Mouse (Mus musculus) forebrain, embryonic 10.5 days (tissue): Measurements from ENCODE around the gene Tecr. TPM values are rescaled to one million over a fixed set of nuclear protein-coding genes. Genes with fewer than 3 reads are reported as not detected.
A peak's percentile ranks its signal among the peaks of the same experiment; 100 is the strongest.

Experiments used
- DNase-seq: peaks from one replicate; pipeline ENCODE4 v3.0.0-alpha.2; 2017; ENCODE audit warnings: low spot score; ENCODE audit errors: extremely low spot score
- H3K27ac ChIP-seq: fragments of 300-500 bp; sonication (generic); 2 replicates; pipeline ENCODE4 v1.5.1; 2016; ENCODE audit warnings: mild to moderate bottlenecking
- H3K27me3 ChIP-seq: fragments of 300-500 bp; sonication (generic); 2 replicates; pipeline ENCODE4 v1.6.1; 2016; ENCODE audit warnings: mild to moderate bottlenecking; ENCODE audit not compliant: poor library complexity, severe bottlenecking
- H3K36me3 ChIP-seq: fragments of 300-500 bp; sonication (generic); replicated peaks from 2 replicates; pipeline ENCODE4 v1.6.1; 2016; ENCODE audit warnings: mild to moderate bottlenecking, moderate library complexity
- H3K4me1 ChIP-seq: fragments of 300-500 bp; sonication (generic); 2 replicates; pipeline ENCODE4 v1.6.1; 2016
- H3K4me3 ChIP-seq: fragments of 300-500 bp; sonication (generic); 2 replicates; pipeline ENCODE4 v1.5.1; 2016; ENCODE audit warnings: mild to moderate bottlenecking, moderate library complexity
- H3K9me3 ChIP-seq: fragments of 300-500 bp; sonication (generic); 2 replicates; pipeline ENCODE4 v1.6.1; 2016; ENCODE audit warnings: mild to moderate bottlenecking, moderate library complexity
- WGBS: fragments of 180-500 bp; shearing (Covaris S2); methylation state at CpG from one replicate; pipeline ENCODE4 v1.1.7; 2016; 5-methylcytosine and 5-hydroxymethylcytosine counted together
- polyA plus RNA-seq: library from polyadenylated mRNA; unstranded; fragments of >200 nt; fragmentation: Nextera tagmentation; extraction: Ambion mirVana; gene quantifications from 2 replicates; pipeline ENCODE4 v1.2.1, GENCODE M21; 2016

Gene Tecr
- polyA plus RNA-seq, 1 experiment from 2014 or later: 637 TPM

DNA sequence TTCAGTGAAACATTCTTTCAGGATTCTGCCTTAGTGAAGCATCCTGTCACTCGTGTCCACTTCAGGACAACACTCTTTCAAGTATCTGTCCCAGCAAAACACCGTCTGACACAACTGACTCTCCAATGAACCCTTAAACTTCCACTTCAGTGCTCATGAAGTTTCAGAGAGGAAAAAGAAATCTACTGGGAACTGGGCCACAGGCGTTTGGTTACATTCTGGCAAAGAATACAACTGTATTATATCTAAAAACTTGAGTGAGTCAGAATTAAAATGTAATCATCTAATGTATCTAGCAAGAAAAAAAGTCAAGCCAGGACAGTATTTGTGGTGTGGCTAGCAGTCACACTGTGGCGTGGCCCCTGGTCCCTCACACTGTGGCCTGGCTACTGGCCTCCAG is 31.1 kb upstream of the Tecr start:
- 77% methylated on average over 4 of the region's 4 CpGs for WGBS

DNA sequence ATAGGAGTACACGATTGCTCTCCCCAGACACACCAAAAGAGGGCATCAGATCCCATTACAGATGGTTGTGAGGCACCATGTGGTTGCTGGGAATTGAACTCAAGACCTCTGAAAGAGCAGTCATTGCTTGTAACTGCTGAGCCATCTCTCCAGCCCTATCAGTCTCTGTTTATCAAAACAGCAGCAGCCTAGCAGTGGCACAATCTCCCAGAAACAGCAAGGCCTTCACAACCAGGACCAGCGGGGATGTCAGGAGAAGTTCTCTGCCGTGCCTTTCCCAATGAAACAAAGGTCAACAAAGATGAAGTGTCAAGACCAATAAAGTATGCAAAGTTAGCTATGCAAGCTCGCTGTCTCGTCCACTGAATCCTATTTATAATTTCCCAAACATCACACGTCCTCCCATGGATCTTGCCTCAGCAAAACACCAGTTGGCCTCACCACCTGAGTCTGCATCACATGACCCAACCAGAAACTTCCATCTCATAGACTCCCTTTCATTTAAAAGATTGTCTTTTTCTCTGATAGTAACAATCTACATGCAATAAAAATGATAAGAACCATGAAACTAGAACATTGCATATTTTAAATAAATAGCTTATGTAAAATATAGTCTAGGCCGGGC is 24.4 kb upstream of the Tecr start:
- Histone ChIP-seq H3K36me3 (no peaks in the 10 kb centered on the region), H3K4me3 (no peak overlapping the region), H3K9me3 (peaks cover 8% of the 10 kb centered on the region), H3K4me1 (no peaks in the 10 kb centered on the region), H3K27ac (no peak overlapping the region), H3K27me3 (no peaks in the 10 kb centered on the region)
- no peak for DNase-seq
- 90% methylated on average over 7 of the region's 7 CpGs for WGBS

More for the DNA sequence above, 31.1 kb upstream of the Tecr start:
- no peaks in the 10 kb centered on the region for H3K27me3 ChIP-seq
- no peaks in the 10 kb centered on the region for H3K4me1 ChIP-seq
- DNase-seq: no peak
- no peak overlapping the region for H3K27ac ChIP-seq
- no peak overlapping the region for H3K4me3 ChIP-seq
- H3K36me3 ChIP-seq: no peaks in the 10 kb centered on the region
- peaks cover 8% of the 10 kb centered on the region for H3K9me3 ChIP-seq

DNA sequence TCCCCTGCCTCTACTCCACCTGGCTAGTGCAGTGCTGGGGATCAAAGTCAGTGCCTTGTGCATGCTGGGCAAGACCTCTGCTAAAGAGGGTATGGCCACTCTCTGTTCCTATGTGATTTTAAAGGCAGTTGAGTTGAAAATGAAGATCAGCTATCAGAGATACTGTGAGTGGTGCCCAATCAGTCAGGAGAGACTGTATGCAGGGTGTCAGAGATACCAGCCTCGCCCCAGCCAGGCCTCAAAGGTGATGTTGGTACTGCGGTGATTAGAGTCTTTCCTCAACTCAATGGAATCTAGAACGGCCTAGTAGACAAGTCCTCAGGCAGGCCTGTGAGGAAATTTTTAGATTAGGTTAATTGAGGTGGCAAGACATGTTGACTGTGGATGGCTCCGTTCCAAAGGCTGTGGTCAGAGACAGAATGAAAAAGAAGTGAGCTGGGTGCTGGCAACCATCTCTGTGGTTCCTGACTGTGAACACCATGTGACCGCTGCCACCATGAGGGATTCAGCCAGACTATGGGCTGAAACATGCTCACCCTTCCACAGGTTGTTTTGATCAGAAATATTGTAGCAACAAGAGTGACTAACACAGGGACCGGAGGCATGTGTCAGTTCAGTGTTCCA is 18.0 kb upstream of the Tecr start:
- no peaks in the 10 kb centered on the region for H3K36me3 ChIP-seq
- no peak overlapping the region for H3K27ac ChIP-seq
- H3K27me3 ChIP-seq: peaks cover 14% of the 10 kb centered on the region
- no peak for DNase-seq
- 90% methylated on average over 6 of the region's 6 CpGs for WGBS
- no peaks in the 10 kb centered on the region for H3K9me3 ChIP-seq
- H3K4me3 ChIP-seq: no peak overlapping the region
- peaks cover 10% of the 10 kb centered on the region for H3K4me1 ChIP-seq

DNA sequence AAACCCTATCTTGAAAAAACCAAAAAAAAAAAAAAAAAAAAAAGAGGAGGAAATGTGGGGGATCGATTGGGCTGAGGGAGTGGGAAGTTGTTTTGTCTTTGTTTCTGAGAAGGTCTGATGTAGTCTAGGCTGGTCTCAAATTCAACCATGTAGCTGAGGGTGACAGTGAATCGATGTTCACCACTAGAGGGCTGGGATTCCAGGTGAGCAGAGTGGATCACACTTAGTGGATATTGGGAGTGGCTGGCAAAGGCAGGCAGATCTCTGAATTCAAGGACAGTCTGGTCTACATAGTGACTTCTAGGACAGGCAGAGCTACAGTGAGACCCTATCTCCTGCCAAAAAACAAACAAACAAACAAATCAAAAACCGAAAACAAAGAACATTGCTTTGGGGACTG is 17.0 kb upstream of the Tecr start:
- 49% methylated on average over 3 of the region's 3 CpGs for WGBS
- no peak overlapping the region for H3K4me3 ChIP-seq
- H3K36me3 ChIP-seq: no peaks in the 10 kb centered on the region
- H3K4me1 ChIP-seq: peaks cover 10% of the 10 kb centered on the region
- H3K9me3 ChIP-seq: no peaks in the 10 kb centered on the region
- no peak for DNase-seq
- H3K27me3 ChIP-seq: peaks cover 14% of the 10 kb centered on the region
- no peak overlapping the region for H3K27ac ChIP-seq

DNA sequence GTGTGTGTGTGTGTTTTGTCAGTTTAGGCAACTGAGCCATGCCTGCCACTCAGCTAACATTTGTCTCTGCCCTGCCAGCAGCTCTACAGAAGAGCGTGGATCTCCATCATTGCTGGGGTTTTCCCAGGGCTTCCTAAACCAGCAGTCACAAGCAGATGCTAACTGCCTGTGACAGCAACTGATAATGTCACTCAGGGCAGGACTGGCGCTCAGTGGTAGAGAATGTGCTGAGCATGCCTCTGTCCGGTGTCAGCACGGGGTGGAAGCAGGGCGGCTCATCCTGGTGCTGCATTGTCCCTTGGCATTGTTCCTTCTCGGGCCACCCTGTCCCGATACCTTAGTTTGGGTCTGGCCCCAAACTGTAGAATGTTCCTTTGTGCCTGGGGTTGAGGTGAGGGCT is 15.8 kb upstream of the Tecr start:
- Histone ChIP-seq H3K4me1 (peaks cover 10% of the 10 kb centered on the region), H3K36me3 (no peaks in the 10 kb centered on the region), H3K27ac (no peak overlapping the region), H3K4me3 (no peak overlapping the region), H3K9me3 (no peaks in the 10 kb centered on the region), H3K27me3 (peaks cover 14% of the 10 kb centered on the region)
- no peak for DNase-seq
- WGBS: 90% methylated on average over 7 of the region's 7 CpGs

DNA sequence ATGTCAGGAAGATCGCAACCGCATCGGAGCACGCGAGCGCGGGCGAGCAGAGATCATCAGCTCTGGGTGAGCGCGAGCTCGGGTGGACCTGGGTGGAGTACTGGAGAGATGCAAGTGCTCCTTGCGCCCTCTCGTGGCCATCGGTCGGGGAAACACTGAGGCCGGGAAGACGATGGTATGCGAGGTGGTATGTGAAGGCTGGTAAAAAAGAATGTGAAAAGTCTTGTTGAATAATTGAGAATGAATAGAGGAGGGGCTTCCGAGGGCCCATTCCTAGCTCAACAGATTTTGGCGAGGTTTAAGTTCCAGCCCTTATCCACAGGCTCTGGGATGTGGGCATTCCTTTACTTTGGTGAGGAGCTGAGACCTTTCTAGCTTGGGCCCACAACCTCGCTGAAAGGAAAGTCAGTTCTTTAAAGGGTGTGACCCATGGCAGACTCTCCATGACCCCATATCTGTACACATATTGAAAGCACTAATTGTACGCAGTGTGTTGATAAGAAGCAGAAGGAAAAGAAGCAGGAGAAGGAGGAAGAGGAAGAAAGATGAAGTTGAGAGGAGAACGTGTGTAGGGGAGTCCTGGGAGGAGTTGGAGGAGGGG is 14.7 kb upstream of the Tecr start:
- Histone ChIP-seq H3K27ac (peak overlapping the region; percentile 70), H3K27me3 (peaks cover 14% of the 10 kb centered on the region), H3K4me1 (peaks cover 10% of the 10 kb centered on the region), H3K4me3 (peak overlapping the region; percentile 51), H3K9me3 (no peaks in the 10 kb centered on the region), H3K36me3 (no peaks in the 10 kb centered on the region)
- DNase-seq: peak; percentile 80
- 11% methylated on average over 23 of the region's 23 CpGs for WGBS

DNA sequence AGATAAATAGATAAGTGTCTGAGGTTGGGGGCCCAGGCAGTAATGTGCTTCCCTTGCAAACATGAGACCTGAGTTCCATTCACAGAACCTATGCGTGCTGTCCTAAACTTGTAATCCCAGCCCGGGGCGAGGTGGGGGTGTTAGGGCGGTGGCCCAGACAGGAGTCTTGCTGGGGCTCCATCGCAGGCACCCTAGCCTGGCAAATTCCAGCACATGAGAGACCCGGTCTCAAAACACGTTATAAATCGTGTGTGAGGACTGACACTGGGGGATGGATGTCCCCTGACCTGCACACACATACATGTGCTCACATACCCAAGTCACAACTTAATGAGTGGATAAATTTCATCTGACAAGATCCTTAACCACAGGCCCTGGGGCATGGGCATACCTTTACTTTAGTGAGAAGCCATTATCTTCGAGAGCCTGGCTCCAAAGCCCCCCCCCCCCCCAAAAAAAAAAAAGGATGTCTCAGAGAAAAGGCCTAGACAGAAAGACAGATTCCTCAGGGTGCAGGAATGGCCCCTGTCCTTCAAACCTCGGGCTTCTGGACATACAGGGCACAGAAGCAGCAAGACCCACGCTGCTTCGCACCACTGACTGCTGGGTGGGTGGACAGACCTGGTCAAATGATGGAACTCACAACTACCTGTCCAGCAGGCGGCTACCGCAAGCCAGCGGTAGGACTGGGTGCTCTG is 14.1 kb upstream of the Tecr start:
- no peak for DNase-seq
- peaks cover 10% of the 10 kb centered on the region for H3K4me1 ChIP-seq
- H3K36me3 ChIP-seq: no peaks in the 10 kb centered on the region
- 59% methylated on average over 15 of the region's 15 CpGs for WGBS
- peak overlapping the region; percentile 70 for H3K27ac ChIP-seq
- peaks cover 14% of the 10 kb centered on the region for H3K27me3 ChIP-seq
- H3K9me3 ChIP-seq: no peaks in the 10 kb centered on the region
- H3K4me3 ChIP-seq: peak overlapping the region; percentile 51

DNA sequence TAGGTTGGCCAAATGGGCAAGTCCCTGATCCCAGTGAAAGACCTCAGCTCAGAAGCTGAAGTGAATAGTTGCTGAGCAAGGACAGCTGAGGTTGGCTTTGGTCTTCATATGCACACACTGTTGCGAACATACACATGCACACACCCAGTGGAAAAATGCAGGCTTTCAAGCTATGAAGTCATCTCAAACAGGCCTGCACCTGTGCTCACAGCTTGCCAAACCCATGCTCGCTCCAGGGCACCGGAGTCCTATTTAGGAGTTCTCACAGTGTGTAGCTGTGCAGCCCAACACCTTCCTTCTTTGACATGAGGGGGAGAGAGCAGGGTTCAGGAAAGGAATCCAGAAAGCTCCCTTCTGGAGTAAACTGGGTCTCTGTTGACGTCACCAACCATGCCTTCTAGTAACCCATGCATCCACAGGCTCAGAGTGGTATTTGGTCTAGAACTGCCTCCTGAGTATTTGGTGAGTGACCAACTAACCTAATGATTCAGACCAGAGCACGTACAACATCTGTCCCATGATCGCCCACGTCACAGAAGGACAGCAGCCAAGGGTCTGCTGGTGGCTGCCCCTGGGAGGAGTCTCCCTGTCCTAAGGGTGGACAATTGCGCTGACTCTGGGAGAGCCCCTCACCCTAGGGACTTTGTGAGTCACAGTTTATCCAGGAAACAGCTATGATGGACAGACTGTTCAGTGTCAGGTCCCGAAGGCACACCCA is 12.0 kb upstream of the Tecr start:
- Histone ChIP-seq H3K9me3 (no peaks in the 10 kb centered on the region), H3K27ac (no peak overlapping the region), H3K36me3 (no peaks in the 10 kb centered on the region), H3K27me3 (peaks cover 14% of the 10 kb centered on the region), H3K4me1 (peaks cover 10% of the 10 kb centered on the region), H3K4me3 (no peak overlapping the region)
- DNase-seq: no peak
- 92% methylated on average over 9 of the region's 9 CpGs for WGBS

DNA sequence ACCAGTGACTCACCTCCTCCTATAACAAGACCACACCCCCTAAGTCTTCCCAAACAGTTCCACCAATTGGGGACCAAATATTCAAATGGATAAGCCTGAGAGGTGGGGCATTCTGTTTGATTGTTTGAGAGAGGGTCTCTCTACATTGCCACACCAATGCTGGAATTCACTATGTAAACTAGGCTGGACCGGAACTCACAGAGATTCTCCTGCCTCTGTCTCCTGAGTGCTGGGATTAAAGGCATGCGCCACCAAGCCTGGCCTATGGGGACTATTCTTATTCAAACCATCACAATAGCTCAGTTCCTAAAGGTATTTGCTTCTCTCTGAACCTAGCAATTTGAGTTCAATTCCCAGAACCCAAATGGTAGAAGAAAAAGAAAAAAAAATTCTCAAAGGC is 10.8 kb upstream of the Tecr start:
- peaks cover 9% of the 10 kb centered on the region for H3K36me3 ChIP-seq
- H3K9me3 ChIP-seq: no peaks in the 10 kb centered on the region
- no peak overlapping the region for H3K4me3 ChIP-seq
- H3K4me1 ChIP-seq: peaks cover 10% of the 10 kb centered on the region
- H3K27me3 ChIP-seq: peaks cover 8% of the 10 kb centered on the region
- no peak for DNase-seq
- H3K27ac ChIP-seq: no peak overlapping the region
- WGBS: 91% methylated on average over 2 of the region's 2 CpGs

DNA sequence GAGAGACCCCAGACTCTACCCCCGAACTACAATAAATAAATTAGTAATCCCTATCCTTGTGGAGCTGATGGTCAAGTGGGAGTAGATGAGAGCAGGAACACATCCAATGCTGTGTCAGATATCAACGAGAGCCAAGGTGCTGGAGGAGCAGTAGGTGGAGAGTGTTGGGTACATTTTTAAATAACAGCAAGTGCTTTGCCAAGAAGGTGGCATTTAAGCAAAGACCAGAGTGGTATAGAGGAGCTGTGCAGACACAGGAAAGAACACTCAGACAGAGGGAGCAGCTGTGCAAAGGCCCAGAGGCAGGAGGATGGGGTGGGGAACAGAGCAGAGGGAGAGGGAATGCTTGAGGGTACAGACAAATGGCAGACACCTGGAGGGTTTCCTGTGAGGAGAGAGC is 9.3 kb upstream of the Tecr start:
- WGBS: 84% methylated on average over 2 of the region's 2 CpGs
- Histone ChIP-seq H3K9me3 (no peaks in the 10 kb centered on the region), H3K4me1 (peaks cover 4% of the 10 kb centered on the region), H3K36me3 (peaks cover 23% of the 10 kb centered on the region), H3K27ac (no peak overlapping the region), H3K27me3 (peaks cover 8% of the 10 kb centered on the region), H3K4me3 (no peak overlapping the region)
- no peak for DNase-seq

DNA sequence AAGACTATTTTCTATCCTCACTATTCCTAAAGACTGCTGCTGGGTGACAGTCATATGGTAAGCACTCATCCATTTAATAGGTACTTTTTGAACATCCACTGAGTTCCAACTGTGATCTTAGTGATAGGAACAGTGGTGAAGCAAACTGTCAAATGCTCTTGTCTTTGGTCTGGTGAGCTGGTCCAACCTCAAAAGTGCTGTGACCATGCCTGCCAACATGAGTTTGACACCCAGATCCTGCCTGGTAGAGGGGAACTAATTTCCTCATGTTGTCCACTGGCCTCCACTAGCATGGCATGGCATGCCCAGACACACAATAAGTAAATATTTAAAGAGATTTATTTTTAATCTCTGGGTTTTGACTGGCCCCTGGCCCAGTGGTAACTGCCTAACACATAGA is 8.9 kb upstream of the Tecr start:
- no peaks in the 10 kb centered on the region for H3K4me1 ChIP-seq
- H3K27me3 ChIP-seq: peaks cover 5% of the 10 kb centered on the region
- no peak overlapping the region for H3K27ac ChIP-seq
- no peak for DNase-seq
- H3K9me3 ChIP-seq: no peaks in the 10 kb centered on the region
- H3K4me3 ChIP-seq: no peak overlapping the region
- peaks cover 28% of the 10 kb centered on the region for H3K36me3 ChIP-seq

DNA sequence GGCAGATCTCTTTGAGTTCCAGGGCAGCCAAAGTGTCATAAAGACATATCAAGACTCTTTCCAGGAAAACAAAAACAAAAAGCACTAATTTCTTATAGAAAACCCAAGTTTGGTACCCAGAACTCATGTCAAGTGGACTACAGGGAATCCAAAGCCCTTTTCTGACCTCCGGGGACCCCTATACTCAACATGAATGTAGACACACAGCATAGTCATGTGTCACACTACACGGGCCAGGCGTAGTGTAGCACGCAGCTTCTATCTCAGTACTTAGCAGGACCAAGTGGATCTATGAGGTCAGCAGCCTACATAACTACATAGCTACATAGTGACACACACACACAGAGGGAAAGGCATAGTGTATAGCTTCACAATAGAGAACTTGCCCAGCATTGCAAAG is 5.9 kb upstream of the Tecr start:
- 95% methylated on average over 4 of the region's 4 CpGs for WGBS
- H3K27me3 ChIP-seq: no peaks in the 10 kb centered on the region

More for the DNA sequence above, 5.9 kb upstream of the Tecr start:
- Histone ChIP-seq H3K36me3 (peaks cover 50% of the 10 kb centered on the region), H3K4me3 (no peak overlapping the region), H3K27ac (no peak overlapping the region), H3K4me1 (peaks cover 18% of the 10 kb centered on the region), H3K9me3 (no peaks in the 10 kb centered on the region)
- DNase-seq: no peak
